Mouse (Mus musculus): ENCODE data around the gene Tnfrsf9. TPM values are rescaled to one million over a fixed set of nuclear protein-coding genes. Genes with fewer than 3 reads are reported as not detected.

The Tnfrsf9 gene
- total RNA-seq, 2 experiments from 2014 or later = 0.24 TPM; not detected in 1

- intact Hi-C loops (cut with DNase I) = no loop called here
These were observed 64.0 kb downstream of the Tnfrsf9 start for GRCm38 (mm10) chr4:150978156-150978910.

GRCm38 (mm10) chr4:150979455-150979854 is 65.1 kb downstream of the Tnfrsf9 start:
- intact Hi-C loops (cut with DNase I) = no loop called here
- no peak for DNase-seq

More at GRCm38 (mm10) chr4:150978156-150978910, 64.0 kb downstream of the Tnfrsf9 start:
- DNase-seq = no peak

- intact Hi-C loops (cut with DNase I) = no loop called here
- DNase-seq = no peak
These were observed 65.8 kb downstream of the Tnfrsf9 start for GRCm38 (mm10) chr4:150980153-150980552.

- DNase-seq = peak; percentile 15
- intact Hi-C loops (cut with DNase I) = no loop called here
These were observed 75.8 kb downstream of the Tnfrsf9 start for GRCm38 (mm10) chr4:150990148-150990547.

Other genes starting within 250 kb of the Tnfrsf9 start
- 10 to 100 TPM; 18.1 to 18.8 TPM for gene Errfi1, start 60.6 kb upstream of the Tnfrsf9 start, total RNA-seq (2021)
- 100 to 1,000 TPM; 207 to 213 TPM for gene Park7, start 125 bp upstream of the Tnfrsf9 start, total RNA-seq (2021)
- not detected for gene Uts2, start 82.5 kb downstream of the Tnfrsf9 start, total RNA-seq (2021)
- 1 to 10 TPM; 6.5 to 6.6 TPM for gene Per3, start 130.1 kb downstream of the Tnfrsf9 start, total RNA-seq (2021)
- gene Vamp3, start 143.4 kb downstream of the Tnfrsf9 start, total RNA-seq (2021) = 10 to 100 TPM; 34.1 to 35.2 TPM
- not detected for gene Gm13090, start 175.0 kb downstream of the Tnfrsf9 start, total RNA-seq (2021)